Mouse (Mus musculus) right cerebral cortex, postnatal 10 days (tissue): Measurements from ENCODE around the gene Ky.

ENCODE experiments used
- DNase-seq, 2 experiments: peaks; one replicate each; pipeline ENCODE4 v3.0.0; 2021; ENCODE audit warnings: low spot score in 2 of 2

The Ky gene

DNA sequence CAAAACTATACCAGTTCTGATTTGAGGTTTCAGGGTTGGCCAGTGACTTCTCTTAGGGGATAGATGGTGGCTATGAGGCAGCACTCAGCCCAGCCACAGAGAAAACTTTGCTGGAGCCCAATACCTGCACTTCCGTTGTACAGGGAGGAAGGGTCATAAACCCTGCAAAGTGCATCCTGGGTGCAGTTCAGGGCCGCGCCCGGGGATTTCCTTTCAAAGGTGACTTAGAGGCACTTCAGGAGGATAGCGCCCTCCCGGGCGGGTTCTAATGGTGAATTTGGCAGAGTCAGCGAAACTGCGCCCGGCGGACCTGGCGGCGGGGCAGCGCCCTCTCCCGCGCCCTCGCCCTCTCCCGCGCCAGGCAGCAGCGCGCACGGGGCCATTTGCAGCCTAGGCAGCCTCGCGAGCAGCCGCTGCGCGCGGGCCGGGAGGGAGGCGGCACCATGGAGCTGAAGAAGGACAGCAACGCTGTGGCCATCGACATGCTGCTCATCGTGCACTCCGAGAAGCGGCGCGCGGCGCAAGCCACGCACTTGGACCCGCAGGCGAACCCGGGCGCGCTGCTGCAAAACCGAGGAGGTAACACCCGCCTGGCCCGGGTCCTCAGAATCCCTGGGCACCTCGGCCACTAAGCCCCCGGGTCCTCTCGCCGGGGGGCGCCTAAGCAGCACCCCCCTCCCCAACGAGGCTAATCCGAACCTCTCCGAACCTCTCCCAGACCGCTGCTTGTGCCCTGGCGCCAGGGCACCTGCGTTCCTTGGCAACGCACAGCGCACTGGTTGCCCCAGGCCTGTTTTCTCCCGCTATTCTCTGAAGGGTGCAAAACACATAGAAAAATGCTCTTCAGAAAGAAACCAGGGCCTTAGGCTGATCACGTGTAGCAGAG is at the start of gene Ky:
Gene Ky, plus strand, starts transcription at position 51 of the 886 bp plus-strand sequence.
- peak; percentile 49 to 61 for DNase-seq

DNA sequence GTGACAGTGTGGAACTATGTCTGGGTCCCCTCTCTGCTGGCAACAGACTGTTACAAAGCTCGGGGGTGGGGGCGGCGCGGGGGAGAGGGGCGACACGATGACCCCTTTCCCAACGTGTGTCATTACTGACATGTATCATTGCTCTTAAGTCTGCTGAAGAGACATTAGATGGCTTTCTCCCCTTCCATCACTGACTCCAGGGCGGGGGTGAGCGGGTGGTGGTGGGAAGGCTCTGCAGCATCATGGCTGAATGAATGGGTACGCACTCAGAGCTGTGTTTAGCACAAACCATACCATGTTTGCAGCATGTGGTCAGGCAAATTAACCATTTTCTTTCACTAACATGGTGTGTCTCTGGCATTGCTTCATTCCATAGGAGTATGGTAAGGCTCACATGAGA is 43.3 kb upstream of the Ky start:
- no peak for DNase-seq

DNA sequence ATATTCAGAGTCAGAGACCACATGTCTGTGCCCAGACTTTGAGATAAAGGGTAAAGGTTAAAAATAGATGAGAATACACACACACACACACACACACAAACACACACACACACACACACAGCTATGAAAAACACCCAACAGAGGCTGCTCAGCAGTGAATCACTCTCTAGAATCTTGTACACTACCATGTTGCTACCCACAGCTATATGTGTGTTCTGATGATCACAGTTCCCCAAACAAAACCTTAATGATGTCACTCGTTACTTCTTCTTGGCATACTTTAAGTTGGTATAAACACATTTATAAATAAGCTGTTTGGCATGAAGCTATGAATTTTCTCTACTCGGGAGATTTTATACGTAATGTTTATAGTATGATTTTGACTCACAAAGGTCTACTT is 40.5 kb upstream of the Ky start:
- no peak for DNase-seq

DNA sequence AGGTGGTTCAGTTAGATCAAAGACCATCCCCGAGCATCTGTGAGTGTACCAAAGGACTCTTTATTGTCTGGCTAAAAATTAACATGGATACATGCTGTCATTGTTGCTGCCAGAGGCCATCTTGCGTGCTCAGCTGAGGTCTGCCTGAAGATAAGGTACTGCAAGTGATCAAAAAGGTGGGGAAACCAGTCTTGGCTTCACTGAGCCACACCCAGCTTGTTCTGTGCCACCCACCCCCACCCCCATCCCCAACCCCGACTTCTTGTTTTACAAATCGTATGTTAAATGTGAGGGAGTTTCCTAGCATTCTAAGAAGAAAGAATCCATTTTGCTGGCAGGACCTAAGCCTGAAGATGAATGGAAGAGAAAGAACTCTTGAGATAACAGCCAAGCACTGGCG is 39.8 kb upstream of the Ky start:
- DNase-seq = no peak

DNA sequence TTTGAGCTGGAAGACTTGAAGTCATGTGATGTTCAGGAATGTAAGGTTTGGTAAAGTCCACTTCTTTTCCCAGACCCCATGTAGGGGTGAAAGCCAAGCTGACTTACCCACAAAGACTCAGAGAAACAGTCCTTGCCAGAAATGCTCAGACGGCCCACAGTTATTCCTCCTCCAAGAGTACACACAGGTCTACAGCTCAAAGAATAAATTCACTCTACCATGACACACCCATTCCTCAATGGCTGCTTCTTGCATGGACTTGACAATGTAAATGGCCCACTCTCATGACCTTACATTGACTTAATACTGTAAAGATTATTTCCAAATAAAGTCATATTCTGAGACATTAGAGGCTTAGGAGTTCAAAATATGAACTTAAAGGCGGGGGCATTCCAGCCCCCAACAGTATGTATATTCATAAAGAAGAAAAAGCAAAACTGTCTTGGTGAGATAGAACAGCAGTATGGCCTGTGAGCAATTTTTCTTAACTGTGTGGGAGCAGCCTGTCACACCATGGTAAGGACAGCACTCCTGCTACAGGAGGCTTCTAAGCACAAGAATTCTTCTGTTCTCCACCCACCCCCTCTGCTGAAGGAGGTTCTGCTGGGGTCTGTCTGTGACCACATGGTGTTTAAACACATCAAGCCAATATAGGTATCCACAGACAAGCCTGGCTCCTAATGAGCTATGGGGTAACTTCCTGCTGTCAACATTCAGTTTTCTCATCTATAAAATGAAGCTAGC is 35.3 kb upstream of the Ky start:
- DNase-seq = no peak

DNA sequence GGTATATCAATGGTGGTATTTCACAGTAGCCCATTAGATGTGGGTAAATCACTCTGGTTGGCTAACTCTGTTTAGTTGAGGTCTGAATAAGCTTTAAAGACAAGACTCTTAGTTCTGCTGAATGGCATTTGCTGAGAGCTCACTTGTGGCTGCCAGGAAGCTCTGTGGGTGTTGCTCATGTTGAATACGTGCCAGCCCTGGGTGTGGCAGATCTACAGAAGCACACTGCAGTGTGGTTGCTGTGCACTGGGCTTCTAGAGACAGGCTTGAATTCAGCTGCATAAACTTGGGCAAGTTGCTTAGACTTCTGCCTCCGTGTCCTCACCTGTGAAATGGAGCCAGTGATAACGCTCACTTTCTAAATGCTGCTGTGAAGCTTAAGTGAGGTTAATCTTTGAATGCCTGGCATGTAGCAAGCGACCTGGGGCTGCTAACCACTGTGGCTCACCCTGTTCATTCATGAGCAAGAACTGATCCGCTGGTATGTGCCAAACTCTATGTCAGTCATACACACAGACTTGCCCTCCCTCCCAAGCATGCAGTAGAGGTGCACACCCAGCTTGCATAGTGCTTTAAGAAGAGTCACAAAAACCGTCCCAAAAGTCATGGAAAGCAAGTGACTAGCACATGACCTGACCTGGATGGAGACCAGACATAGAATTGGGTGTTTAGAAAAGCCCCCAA is 27.6 kb upstream of the Ky start:
- peak; percentile 66 to 68 for DNase-seq

DNA sequence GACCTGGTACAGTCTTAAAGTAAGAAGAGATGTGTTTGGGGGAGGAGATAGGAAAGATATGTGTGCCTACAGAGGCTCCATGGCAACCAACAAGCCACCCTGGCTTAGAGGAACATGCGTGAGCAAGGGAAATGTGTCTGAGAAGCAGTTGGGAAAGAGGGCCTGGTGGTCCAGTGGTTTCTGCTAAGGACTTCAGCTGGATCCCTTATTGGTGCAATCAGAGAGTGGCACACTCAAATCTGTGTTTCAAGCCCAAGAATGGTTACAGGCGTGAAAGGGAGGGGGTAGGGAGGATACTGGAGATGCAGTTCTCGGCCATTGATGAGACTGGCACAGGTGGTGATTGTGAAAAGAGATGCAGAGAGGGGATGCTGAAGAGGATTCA is 27.1 kb upstream of the Ky start:
- DNase-seq = no peak

DNA sequence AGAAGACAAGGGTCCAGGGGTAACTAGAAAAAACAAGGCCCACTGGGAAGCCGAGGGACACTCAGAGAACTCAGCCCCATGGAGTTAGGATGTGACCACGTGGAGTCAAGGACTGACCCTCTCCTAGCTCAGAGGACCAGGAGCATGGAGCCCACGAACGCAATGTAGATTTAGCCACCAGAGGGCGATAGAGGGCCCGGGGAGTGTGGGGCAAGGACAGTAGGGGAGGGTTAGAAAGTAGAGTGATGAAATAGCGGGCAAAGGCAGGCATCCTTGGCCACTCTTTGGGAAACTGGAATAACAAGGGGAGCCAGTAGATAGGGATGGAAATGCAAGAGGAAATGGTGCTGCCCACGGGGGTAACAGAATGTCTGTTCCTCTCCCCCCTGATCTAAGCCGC is 26.5 kb upstream of the Ky start:
- no peak for DNase-seq

DNA sequence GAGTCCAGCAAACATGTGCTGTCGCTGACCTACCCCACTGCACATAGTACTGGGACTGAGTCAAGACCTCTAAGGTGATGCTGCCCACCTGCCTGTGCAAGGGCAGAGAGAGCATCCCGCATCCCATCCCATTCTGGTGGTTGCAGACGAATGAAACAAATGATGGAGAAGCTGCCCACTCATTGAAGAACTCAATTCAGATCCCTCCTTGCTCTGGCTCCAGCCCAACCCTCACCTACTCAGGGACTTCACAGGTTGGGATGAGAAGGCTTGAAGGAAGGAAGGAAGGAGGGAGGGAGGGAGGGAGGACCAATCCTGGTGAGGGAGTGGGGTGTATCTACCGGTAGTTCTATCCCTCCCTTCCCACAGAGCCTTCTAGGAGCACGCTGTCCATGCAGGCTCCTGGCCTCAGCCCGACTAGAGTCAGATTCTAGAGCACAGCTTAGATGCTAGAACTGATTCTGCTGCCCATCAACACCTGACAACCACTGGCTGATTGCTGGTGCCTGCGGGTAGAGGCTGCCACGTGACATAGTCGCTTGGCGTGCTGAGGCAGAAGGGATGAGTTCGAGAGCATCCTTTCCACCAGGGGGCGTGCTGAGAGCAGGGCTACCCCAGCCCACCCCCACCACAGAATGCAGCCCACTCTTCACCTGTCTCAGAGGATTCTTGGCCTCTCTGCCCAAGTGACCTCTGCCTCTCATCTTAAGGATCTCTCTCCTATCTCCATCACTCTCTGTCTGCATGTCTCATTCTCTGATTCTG is 13.3 kb upstream of the Ky start:
- DNase-seq = no peak

DNA sequence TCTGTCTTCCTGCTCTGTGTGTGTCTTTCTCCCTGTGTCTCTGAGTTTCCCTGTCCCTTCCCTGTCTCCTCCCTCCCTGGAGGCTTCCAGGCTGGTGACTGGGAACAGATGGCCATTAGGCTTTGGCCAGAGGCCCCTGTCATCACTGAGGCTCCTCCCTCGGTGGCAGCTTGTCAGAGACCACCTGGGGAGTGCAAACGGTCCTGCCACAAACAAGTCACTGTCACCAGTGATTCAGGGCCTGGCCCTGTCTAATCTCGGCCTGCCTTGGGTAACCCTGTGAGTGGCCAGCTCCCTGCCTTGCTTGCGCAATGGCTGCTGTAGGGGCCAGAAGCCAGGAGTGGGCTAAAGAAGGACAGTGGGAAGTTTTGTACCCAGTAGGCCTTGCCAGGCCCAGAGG is 12.5 kb upstream of the Ky start:
- DNase-seq = no peak

DNA sequence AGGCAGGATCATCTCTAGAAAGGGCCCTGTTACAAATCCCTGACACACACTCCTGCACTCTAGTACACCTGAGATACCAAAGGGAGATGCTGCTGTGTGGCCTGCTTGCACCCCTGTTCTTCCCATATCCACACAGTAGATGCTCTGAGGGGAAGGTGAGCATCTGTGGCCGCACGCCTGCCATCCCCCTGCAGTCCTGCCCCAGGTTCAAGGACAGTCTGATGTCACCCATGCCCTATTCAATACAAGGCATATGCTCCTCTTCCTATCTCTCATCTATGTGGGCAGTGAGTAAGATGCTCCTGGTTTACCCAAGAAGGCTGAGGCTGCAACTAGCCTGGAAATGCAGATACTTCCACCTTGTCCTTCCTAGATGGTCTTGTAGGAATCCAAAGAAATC is 11.6 kb upstream of the Ky start:
- DNase-seq = no peak

DNA sequence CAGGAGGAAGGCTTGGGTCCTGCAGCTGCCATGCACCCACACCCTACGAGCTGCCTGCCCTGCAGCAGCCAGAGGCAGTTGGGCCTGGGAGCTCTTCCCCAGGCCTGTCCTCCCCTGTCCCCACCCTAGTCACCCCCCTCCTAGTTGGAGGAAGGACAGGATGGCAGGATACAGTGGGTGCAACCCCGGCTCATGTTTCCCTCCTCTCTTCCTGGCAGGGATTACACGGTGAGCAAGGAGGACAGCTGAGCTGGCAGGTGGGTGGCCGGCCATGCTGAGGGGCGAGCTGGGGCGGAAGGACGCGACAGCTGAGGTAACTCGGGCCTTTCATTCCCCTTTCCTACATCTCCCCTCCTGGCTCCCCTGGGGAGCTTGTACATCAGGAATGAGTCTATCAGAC is 11.1 kb upstream of the Ky start:
- peak in 1 of 2 experiments; percentile 13 for DNase-seq

DNA sequence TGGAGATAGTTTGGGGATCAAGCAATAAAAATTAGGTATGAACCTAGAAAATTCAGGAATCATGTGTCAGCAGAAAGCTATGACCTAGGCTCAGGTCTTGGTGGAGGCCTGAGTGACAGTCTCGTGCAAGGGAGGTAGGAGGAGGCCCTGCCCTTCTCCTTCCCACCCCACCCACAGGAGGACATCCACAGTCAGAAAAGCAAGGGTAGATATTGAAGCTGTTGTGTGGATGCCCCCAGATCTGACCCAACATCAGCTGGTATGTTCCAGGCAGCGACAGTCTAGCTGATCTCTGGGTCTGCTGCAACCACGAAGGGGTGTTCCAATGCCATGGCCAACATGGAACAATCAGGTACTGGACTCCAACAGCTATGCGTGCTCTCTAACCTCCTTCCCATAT is 10.3 kb upstream of the Ky start:
- peak in 1 of 2 experiments; percentile 14 for DNase-seq

DNA sequence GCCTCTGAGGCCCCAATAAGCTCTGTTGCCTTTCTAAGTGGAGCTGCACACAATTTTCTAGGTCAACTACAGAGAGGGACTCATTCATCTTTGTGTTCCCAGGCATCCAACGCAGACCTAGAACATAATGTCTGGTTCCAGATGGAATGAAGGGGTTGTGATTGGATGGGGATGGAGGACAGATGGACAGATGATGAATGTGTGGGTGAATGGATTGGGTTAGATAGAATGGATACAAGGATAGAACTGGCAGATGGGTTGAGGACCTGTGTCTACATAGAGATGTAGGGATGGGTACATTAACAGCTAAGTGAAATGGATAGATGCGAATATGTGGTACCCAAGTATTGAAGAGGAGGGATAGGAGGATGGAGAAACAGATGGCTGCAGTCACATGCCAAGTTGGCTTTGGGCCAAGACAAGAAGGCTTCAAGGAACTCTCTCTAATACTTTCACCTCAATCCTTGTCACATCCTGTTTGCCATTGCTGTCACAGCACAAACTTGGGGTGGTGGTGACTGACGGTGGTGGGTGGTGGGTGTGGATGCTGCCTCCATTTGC is 9.0 kb upstream of the Ky start:
- peak; percentile 60 to 72 for DNase-seq

DNA sequence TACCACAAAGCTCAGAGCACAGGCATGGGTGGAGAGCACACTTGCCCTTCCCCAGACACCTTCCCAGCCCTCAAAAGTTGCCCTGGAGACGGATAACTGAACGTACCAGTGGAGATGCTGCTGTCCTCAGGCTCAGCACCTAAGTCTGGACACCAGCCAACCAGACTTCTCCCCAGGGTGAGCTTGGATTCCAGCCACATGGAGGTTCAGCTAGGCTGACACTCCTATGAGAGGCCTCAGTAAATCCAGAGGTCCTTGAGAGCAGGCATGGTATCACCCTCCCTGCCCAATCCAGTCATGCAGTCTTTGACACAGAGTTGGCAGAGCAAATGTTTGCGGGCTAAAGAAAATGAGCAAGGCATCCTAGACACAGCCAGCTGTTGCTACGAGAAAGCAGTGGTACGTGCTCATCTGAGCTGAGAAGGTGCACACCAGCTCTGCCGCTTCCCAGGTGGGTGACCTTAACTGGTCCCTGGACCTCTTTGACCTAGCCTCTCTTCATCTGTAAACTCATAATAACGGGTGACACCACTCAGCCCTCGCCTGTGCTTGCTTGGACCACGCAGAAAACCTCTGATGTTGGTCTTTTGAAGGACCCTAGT is 8.4 kb upstream of the Ky start:
- DNase-seq = peak in 1 of 2 experiments; percentile 23

DNA sequence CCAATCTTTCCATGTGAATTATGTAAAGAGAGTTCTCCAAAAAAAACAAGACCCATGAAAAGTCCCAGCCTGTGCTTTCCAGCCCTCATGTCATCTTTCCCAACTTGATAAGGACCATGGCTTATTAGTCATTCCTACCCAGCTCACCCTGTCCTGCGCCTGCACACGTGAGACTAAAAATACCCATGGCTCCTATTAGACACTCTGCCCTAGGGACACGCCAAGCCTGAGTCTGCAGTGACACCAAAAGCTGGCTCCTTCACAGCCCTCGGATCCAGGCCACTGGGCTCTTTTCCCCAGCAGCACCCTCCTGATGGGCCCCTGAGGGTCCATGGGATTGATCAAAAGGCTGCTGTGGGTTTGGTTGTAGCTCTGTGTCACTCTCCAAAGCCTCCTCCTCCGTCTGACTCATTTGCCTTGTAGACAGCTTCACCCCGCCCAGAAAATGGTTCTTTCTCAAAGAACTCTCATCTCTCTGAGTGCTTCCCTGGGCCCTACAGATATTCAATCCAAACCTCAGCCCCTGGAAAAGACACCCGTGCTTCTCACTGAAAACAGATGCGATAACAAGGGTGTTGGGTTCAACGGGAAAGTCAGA is 7.6 kb upstream of the Ky start:
- DNase-seq = no peak

DNA sequence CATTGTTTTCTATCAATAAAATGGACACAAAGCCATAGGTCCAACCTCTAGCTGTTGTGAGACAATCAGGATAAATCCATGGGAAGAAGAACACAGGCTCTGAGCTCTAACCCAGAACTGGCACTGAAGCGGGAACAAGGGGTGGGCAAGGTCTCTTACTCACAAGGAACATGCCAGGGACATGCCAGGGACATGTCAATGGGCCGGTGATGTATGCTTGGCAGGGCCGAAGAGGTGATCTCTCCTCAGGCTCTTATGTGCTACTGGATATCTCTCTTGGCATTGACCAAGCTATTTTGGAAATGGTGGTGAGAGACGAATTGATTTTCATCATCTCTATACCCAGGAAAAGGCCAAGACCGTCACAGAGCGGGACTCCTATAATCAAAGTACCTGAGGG is 6.8 kb upstream of the Ky start:
- DNase-seq = no peak

DNA sequence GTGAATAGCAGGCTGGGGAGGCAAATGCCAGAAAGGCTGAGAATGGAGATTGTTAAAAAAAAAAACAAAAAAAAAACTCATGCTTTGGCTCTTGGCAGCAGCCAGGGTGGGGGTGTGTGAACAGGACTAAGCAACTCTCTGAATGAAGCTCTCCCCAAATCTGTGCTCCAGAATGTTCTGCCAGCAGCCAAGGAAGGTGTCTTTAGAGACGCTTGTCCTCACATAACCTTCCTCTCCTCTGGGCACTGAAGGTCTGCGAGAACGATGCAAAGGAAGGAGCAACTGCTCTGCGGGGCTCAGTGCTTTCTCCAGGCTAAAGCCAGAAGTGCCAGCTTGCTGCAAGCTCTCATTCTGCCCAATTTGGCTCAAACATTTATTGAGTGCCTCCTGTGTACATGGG is 6.3 kb upstream of the Ky start:
- peak; percentile 80 to 88 for DNase-seq

DNA sequence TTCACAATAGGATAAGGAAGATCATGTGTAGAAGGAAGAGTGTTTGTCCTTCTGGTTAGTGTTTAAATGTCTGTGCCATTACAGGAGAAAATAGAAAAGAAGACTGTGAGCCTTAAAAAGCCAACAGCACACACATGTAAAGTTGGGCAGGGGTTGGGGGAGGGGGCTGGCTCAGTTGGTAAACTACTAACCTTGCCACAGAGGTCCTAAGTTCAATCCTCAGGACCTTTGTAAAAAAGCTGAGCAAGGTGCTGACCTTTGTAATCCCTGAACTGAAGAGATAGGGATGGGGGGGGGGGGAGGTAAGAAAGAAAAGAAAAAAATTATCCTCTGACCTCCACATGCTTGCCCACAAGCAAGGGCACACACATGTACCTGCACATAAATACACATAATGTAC is 5.8 kb upstream of the Ky start:
- no peak for DNase-seq

DNA sequence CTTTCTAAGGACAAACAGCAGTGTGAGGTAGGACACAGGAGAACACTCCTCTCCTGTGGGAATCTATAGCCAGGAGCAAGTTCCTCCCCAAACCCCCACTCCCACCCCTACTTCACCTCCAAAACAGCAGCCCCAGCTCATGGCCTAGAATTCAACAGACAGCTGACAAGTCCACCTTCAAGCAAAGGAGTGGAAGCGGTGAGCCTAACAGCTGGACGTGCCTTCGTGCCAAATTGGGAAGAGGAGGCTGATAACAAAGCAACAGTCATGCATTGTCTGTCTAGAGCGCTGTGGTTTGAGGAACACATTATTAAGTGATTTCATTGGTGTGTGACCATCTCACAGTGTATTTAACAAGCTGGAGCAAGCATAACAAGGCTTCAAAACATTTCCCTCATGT is 4.4 kb upstream of the Ky start:
- no peak for DNase-seq
